Mouse (Mus musculus) activated CD4-positive, CD25-positive, alpha-beta regulatory T cell, adult 4 months (primary cell): ENCODE data around the gene Ano5. TPM values are rescaled to one million over a fixed set of nuclear protein-coding genes. Genes with fewer than 3 reads are reported as not detected.

Experiments used
- ATAC-seq: one replicate; pipeline ENCODE4 v1.8.0; 2017
- polyA plus RNA-seq, 2 experiments: library from polyadenylated mRNA; unstranded; fragments of 100-300 nt; shearing (Covaris generic); gene quantifications; one replicate each; pipeline ENCODE4 v1.2.1; 2017

The Ano5 gene
- polyA plus RNA-seq, 2 experiments from 2014 or later = not detected

- no peak for ATAC-seq
Measured at GRCm38 (mm10) chr7:51631171-51631570, 120.3 kb downstream of the Ano5 start.

GRCm38 (mm10) chr7:51632543-51633229, 121.9 kb downstream of the Ano5 start:
- ATAC-seq = no peak

GRCm38 (mm10) chr7:51633230-51633844, 122.5 kb downstream of the Ano5 start:
- no peak for ATAC-seq

Other genes with a start within 250 kb of the Ano5 start
- not detected for gene Slc17a6, start 111.0 kb downstream of the Ano5 start, polyA plus RNA-seq